Mouse (Mus musculus): ENCODE results near the gene Hrg. TPM values are rescaled to one million over a fixed set of nuclear protein-coding genes. Genes with fewer than 3 reads are reported as not detected.

The Hrg gene
- total and polyA plus RNA-seq, 2 experiments from 2014 or later: not detected

- 69% methylated on average over 2 of the region's 2 CpGs for WGBS
- H3K9ac ChIP-seq (replicated peaks; ENCODE audit: low read depth, low read length): no peak overlapping the region
- H3K27me3 ChIP-seq (ENCODE audit: control insufficient read depth, insufficient read depth, low read length): no peaks in the 10 kb centered on the region
- no peak for TF ChIP-seq CTCF (IDR thresholded peaks at IDR 0.05; ENCODE audit: low read depth)
- TF ChIP-seq EP300 (IDR thresholded peaks at IDR 0.05; ENCODE audit: low read depth): no peak
- ATAC-seq (ENCODE audit: insufficient read depth, low read depth) (no peak), DNase-seq (ENCODE audit: low spot score) (no peak)
- H3K9me3 ChIP-seq (replicated peaks; ENCODE audit: control insufficient read depth, low read length): no peaks in the 10 kb centered on the region
- no peak overlapping the region for H3K27ac ChIP-seq (ENCODE audit: low read depth)
- H3K4me2 ChIP-seq (ENCODE audit: low read depth, low read length): no peak overlapping the region
- no peak overlapping the region for H3K4me3 ChIP-seq (ENCODE audit: low read depth, low read length)
- H3K36me3 ChIP-seq (replicated peaks; ENCODE audit: control insufficient read depth, insufficient read depth, low read length): no peaks in the 10 kb centered on the region
- no peaks in the 10 kb centered on the region for H3K4me1 ChIP-seq (ENCODE audit: control insufficient read depth, insufficient read depth)
Measured at GRCm38 (mm10) chr16:22947371-22947770, 3.5 kb upstream of the Hrg start.

- DNase-seq (ENCODE audit: low spot score): no peak
- H3K9me3 ChIP-seq (replicated peaks; ENCODE audit: control insufficient read depth, low read length): no peaks in the 10 kb centered on the region
- no peak for TF ChIP-seq EP300 (IDR thresholded peaks at IDR 0.05; ENCODE audit: low read depth)
- peak; percentile 40 for TF ChIP-seq CTCF (IDR thresholded peaks at IDR 0.05; ENCODE audit: low read depth)
- no peak for ATAC-seq (ENCODE audit: insufficient read depth, low read depth)
- H3K36me3 ChIP-seq (replicated peaks; ENCODE audit: control insufficient read depth, insufficient read depth, low read length): no peaks in the 10 kb centered on the region
- no peak overlapping the region for H3K27ac ChIP-seq (ENCODE audit: low read depth)
- H3K4me1 ChIP-seq (ENCODE audit: control insufficient read depth, insufficient read depth): no peaks in the 10 kb centered on the region
- H3K27me3 ChIP-seq (ENCODE audit: control insufficient read depth, insufficient read depth, low read length): no peaks in the 10 kb centered on the region
- no peak overlapping the region for H3K9ac ChIP-seq (replicated peaks; ENCODE audit: low read depth, low read length)
- WGBS: 23% methylated on average over 4 of the region's 4 CpGs
- H3K4me3 ChIP-seq (ENCODE audit: low read depth, low read length): no peak overlapping the region
- H3K4me2 ChIP-seq (ENCODE audit: low read depth, low read length): no peak overlapping the region
Measured at GRCm38 (mm10) chr16:22953069-22953468, 2.2 kb downstream of the Hrg start.

GRCm38 (mm10) chr16:22955397-22956084 lies 4.7 kb downstream of the Hrg start:
- Histone ChIP-seq H3K4me3 (ENCODE audit: low read depth, low read length) (no peak overlapping the region), H3K9ac (replicated peaks; ENCODE audit: low read depth, low read length) (no peak overlapping the region), H3K27me3 (ENCODE audit: control insufficient read depth, insufficient read depth, low read length) (no peaks in the 10 kb centered on the region), H3K36me3 (replicated peaks; ENCODE audit: control insufficient read depth, insufficient read depth, low read length) (no peaks in the 10 kb centered on the region), H3K4me2 (ENCODE audit: low read depth, low read length) (no peak overlapping the region), H3K9me3 (replicated peaks; ENCODE audit: control insufficient read depth, low read length) (no peaks in the 10 kb centered on the region), H3K27ac (ENCODE audit: low read depth) (no peak overlapping the region), H3K4me1 (ENCODE audit: control insufficient read depth, insufficient read depth) (no peaks in the 10 kb centered on the region)
- WGBS: 63% methylated on average over 13 of the region's 13 CpGs
- no peak for TF ChIP-seq EP300 (IDR thresholded peaks at IDR 0.05; ENCODE audit: low read depth)
- no peak for TF ChIP-seq CTCF (IDR thresholded peaks at IDR 0.05; ENCODE audit: low read depth)
- ATAC-seq (ENCODE audit: insufficient read depth, low read depth) (no peak), DNase-seq (ENCODE audit: low spot score) (no peak)

GRCm38 (mm10) chr16:22956085-22956439 lies 5.2 kb downstream of the Hrg start:
- no peak for ATAC-seq (ENCODE audit: insufficient read depth, low read depth)
- Histone ChIP-seq H3K27me3 (ENCODE audit: control insufficient read depth, insufficient read depth, low read length) (no peaks in the 10 kb centered on the region), H3K36me3 (replicated peaks; ENCODE audit: control insufficient read depth, insufficient read depth, low read length) (no peaks in the 10 kb centered on the region), H3K9me3 (replicated peaks; ENCODE audit: control insufficient read depth, low read length) (no peaks in the 10 kb centered on the region), H3K9ac (replicated peaks; ENCODE audit: low read depth, low read length) (no peak overlapping the region), H3K4me3 (ENCODE audit: low read depth, low read length) (no peak overlapping the region), H3K4me1 (ENCODE audit: control insufficient read depth, insufficient read depth) (no peaks in the 10 kb centered on the region), H3K27ac (ENCODE audit: low read depth) (no peak overlapping the region), H3K4me2 (ENCODE audit: low read depth, low read length) (no peak overlapping the region)
- DNase-seq (ENCODE audit: low spot score): no peak
- 84% methylated on average over 11 of the region's 11 CpGs for WGBS
- TF ChIP-seq CTCF (IDR thresholded peaks at IDR 0.05; ENCODE audit: low read depth) (no peak), EP300 (IDR thresholded peaks at IDR 0.05; ENCODE audit: low read depth) (no peak)

- DNase-seq (ENCODE audit: low spot score) (no peak), ATAC-seq (ENCODE audit: insufficient read depth, low read depth) (no peak)
- Histone ChIP-seq H3K27ac (ENCODE audit: low read depth) (no peak overlapping the region), H3K4me2 (ENCODE audit: low read depth, low read length) (no peak overlapping the region), H3K27me3 (ENCODE audit: control insufficient read depth, insufficient read depth, low read length) (no peaks in the 10 kb centered on the region), H3K4me1 (ENCODE audit: control insufficient read depth, insufficient read depth) (no peaks in the 10 kb centered on the region), H3K36me3 (replicated peaks; ENCODE audit: control insufficient read depth, insufficient read depth, low read length) (no peaks in the 10 kb centered on the region), H3K9me3 (replicated peaks; ENCODE audit: control insufficient read depth, low read length) (no peaks in the 10 kb centered on the region), H3K4me3 (ENCODE audit: low read depth, low read length) (no peak overlapping the region), H3K9ac (replicated peaks; ENCODE audit: low read depth, low read length) (no peak overlapping the region)
- no peak for TF ChIP-seq CTCF (IDR thresholded peaks at IDR 0.05; ENCODE audit: low read depth)
- TF ChIP-seq EP300 (IDR thresholded peaks at IDR 0.05; ENCODE audit: low read depth): no peak
- WGBS: 91% methylated on average over 8 of the region's 8 CpGs
Measured at GRCm38 (mm10) chr16:22961073-22961472, 10.2 kb downstream of the Hrg start.

GRCm38 (mm10) chr16:22962256-22962655 lies 11.4 kb downstream of the Hrg start:
- 64% methylated on average over 5 of the region's 5 CpGs for whole genome bisulfite sequencing
- H3K36me3 ChIP-seq (replicated peaks; ENCODE audit: control insufficient read depth, insufficient read depth, low read length): no peaks in the 10 kb centered on the region
- no peaks in the 10 kb centered on the region for H3K9me3 ChIP-seq (replicated peaks; ENCODE audit: control insufficient read depth, low read length)
- ATAC-seq (ENCODE audit: insufficient read depth, low read depth) (no peak), DNase-seq (ENCODE audit: low spot score) (no peak)
- H3K4me2 ChIP-seq (ENCODE audit: low read depth, low read length): no peak overlapping the region
- no peaks in the 10 kb centered on the region for H3K4me1 ChIP-seq (ENCODE audit: control insufficient read depth, insufficient read depth)
- no peak overlapping the region for H3K27ac ChIP-seq (ENCODE audit: low read depth)
- H3K9ac ChIP-seq (replicated peaks; ENCODE audit: low read depth, low read length): no peak overlapping the region
- TF ChIP-seq EP300 (IDR thresholded peaks at IDR 0.05; ENCODE audit: low read depth) (no peak), CTCF (IDR thresholded peaks at IDR 0.05; ENCODE audit: low read depth) (no peak)
- H3K27me3 ChIP-seq (ENCODE audit: control insufficient read depth, insufficient read depth, low read length): no peaks in the 10 kb centered on the region
- H3K4me3 ChIP-seq (ENCODE audit: low read depth, low read length): no peak overlapping the region

All from heart, postnatal 0 days (tissue).